Mouse (Mus musculus) mature B cell (primary cell): ENCODE measurements around the gene Gm20605.

Experiments used
- in situ Hi-C: fragments of 300-500 bp; cut with MboI; formaldehyde crosslinking; loops from 2 replicates; pipeline ENCODE4 v1.14.3; 2019

Gm20605 gene

DNA sequence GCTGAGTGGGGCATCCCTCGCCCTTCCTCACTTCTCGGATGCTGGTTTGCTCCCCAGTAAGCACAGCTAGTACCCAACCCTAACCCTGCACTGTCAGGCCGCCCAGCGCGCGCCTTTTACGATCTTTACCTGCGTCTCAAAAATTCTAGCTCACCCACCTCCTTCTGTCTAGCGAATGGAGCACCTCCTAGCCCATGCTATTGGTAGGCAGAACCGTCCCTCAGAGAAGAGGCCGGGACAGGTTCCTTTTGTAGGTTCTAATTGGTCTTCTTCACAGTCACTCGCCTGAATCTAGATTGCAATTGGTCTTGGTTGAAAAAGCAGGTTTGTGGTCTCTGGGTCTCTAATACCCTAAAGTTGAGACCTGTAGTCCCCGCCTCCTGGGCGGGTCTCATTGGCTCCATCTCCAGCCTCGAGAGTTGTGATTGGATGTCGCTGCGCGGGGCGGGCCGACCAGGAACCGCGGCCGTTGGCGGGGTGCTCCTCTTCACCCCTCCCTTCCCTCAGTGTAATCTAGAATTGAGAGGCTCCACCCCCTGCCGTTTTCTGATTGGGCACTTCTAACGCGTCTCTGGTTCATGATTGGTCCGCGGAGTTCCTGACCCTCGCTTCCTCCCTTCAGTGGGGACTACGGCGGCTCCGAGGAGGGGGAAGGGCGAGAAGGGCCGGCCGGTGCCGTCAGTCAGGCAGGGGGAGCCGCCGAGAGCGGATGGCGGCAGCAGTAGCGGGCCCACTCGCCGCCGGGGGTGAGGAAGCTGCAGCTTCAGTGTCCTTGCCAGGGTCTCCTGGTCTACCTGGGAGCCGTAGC, at the start of gene Gm20605, which contains the start of the genes Fbxo24 and Lrch4:
Gm20605 (plus strand) TSS at position 678 of the 808 bp plus-strand sequence.
Fbxo24 (minus strand) TSS at position 505 of the 808 bp plus-strand sequence.
Lrch4 (plus strand) TSS at position 624 of the 808 bp plus-strand sequence.
- in situ Hi-C loops, result no loop called here

DNA sequence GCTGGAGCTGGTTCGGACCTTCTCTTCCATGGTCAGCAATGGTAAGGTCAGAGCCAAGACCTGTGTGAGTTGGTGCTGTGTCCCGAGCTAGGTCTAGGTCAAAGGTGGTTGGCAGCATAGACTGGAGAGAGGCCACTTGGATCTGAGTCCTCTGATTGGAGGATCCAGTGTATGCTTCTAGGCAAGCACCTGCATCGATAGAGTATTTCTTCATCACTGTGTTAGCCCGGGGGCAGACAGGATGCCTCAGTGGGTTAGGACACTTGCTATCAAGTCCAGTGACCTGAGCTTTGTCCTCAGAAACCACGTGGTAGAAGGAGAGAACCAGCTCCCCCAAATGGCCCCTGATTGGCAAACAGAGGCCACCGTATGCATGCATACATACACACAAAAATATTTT, 48.7 kb upstream of the Gm20605 start:
- in situ Hi-C loops, result no loop called here

DNA sequence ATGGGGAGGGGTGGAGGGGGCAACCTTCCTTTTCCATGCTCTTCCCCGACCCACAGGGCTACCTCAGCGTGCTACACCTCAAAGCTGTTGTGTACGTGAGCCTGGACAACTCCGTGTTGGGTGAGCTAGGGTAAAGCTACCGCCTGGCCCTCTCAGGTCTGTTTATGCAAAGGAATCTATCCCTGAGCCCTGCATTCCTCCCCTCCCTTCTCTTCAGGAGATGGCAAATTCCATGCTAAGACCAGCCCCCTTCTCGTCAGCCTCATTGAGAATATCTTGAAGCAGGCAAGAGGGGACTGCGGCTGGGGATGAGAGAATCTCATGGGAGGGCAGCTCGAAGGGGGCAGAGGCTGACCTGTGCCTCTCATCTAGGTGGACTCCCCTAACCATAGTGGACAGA, 46.3 kb upstream of the Gm20605 start:
- in situ Hi-C loops, result no loop called here

DNA sequence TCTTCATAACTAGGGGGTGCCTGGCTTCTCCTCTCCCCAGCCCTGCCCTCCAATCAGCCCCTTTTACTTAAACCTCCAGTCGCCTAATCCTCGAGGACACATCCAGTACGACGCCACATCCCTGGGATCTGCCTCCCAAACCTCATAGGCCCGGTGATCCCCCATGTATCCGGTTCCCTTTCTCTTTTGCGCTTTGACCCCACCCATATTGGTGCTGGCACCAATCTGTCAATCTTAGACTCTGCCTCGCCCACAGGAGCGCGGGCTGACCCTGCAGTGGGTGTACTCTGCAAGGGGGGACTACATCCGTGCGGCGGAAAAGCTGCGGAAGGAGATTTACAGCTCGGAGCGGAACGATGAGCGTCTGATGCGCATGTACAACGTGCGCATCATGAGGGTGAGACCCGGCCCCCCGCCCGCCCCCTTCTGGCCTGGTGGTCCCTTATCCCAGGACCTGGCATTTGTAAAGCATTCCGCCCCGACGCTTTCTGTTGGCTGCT, 45.3 kb upstream of the Gm20605 start:
- in situ Hi-C loops, result no loop called here

GRCm38 (mm10) chr5:137584976-137585375, 44.0 kb upstream of the Gm20605 start:
- in situ Hi-C loops, result no loop called here

GRCm38 (mm10) chr5:137590507-137590906, 38.5 kb upstream of the Gm20605 start:
- in situ Hi-C loops, result no loop called here

DNA sequence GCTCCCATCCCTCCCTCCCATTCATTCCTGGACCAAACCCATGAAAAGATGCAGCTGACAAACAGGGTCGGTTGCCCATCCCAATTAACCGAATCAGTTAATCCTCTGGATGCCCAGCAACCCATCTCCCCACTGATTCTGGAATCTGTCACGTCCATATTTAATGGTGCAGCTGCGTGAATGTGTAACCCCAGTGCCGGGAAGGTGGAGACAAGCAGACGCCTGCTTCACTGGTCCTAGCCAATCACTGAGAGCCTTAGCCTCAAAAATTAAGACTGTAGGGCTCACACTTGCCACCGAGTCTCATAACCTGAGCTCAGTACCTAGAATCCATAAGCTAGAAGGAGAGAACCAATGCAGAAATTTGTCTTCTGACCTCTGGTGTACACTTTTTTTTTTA, 33.1 kb upstream of the Gm20605 start:
- in situ Hi-C loops, result no loop called here

GRCm38 (mm10) chr5:137596601-137597261, 32.2 kb upstream of the Gm20605 start:
- in situ Hi-C loops, result no loop called here

DNA sequence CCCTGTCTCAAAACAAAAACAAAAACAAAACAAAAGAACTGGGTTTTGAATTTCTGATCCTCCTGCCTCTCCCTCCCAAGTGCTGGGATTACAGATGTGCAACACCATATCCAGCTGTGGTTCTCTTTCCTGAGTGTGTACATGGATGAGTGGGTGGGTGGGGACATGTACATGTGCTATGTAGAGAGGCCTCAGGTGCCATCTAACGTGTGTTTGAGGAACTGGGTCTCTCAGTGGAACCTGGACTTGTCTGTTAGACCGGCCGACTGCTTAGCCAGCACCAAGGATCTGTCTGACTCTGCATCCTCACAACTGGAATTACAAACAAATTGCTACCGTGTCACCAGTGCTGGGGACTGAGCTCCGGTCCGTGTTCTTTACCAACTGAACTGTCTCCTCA, 31.4 kb upstream of the Gm20605 start:
- in situ Hi-C loops, result no loop called here

DNA sequence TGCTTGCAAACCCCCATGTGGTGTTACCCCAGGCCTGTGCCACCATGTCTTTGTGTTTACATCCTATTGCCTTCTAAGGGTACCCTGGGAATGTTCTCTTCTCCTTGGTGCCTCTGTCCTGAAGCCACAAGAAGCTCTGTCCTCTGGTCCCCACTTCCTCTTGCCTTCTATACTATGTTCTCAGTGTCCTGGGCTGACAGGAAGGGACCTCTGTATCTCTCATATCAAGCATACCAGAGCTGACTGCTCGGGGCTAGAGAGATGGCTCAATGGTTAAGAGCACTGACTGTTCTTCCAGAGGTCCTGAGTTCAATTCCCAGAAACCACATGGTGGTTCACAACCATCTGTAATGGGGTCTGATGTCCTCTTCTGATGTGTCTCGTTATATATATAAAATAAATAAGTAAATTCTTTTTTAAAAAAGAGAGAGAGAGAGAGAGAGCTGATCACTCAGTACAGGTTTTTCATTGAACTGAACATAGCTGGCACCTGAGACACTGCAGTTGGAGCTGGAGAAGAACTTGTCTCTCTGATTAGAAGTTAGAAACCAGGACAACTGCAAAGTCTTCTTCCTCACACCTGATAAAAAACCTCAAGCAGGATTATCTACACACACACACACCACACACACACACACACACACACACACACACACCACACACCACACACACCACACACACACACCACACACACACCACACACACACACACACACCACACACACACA, 30.7 kb upstream of the Gm20605 start:
- in situ Hi-C loops, result no loop called here

DNA sequence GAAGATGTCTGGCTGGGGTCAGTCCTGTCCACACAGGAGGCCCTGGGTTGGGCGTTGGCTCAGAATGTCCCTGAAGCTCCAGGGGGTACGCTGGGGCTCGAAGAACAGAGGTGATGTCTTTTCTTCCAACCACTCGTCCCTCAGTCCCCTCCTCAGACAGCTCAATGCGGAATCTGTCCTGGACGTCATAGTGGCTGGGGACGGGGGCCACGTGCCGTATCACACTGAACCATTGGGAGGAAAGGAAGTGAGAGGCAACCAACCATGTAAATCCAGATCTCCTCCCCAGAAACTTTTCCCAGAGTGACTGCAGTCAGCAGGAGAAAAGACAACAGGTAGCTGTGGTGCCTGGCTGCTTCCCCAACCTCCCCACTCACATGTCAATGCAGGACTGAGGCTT, 29.4 kb upstream of the Gm20605 start:
- in situ Hi-C loops, result no loop called here

DNA sequence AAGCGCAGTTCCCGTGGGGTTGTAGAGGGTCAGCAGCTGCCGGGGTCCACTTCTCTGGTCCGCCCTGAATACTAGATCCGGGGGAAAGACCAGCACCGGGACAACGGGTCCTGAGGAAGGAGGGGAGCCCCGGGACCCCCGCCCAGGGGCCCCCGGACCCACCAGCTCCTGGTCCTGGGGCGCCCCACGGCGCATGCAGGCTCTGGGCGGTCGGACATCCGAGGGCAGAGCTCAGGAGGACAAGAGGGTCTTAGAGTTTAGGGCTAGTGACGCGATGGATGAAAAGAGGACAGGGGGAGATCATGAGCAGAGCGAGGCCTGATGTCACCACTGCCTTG, 28.7 kb upstream of the Gm20605 start:
- in situ Hi-C loops, result no loop called here

DNA sequence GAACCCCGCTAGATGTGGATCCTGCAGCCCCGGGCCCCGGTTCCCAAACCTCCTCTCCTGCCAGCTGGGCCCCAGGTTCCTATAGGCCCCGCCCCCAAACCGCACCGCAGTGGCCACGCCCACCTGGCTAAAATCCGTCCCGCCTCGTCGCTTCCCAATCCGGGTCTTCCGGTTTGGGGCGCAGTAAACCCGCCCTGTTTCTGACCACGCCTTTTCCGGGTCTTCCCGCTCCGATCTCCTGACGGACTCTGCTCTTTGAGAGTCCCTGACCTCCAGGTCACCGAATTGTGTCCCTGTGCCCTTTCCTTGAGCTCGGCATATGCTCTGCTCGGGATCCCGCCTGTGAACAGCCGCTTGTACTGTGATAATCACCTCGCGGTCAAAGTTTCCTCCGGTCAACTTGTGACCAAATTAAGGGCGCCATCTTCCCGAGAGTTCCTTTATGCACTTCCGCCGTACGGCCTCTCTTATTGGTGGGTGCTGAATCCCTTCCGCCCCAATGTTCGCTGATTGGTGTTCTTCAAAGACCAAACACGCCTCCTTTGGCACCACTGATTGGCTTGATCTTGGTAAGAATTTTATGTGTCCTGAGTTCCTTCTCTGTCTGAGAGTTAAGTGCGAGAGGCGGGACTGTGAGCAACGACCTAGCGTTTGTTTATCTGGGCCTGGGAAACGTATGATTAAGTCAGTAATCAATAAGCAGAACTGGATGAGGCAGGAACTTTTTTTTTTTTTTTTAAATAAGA, 28.2 kb upstream of the Gm20605 start, which contains the start of gene Mospd3:
Mospd3 (minus strand) TSS at position 440 of the 746 bp plus-strand sequence.
- in situ Hi-C loops, result no loop called here

GRCm38 (mm10) chr5:137601365-137601729, 27.6 kb upstream of the Gm20605 start:
- in situ Hi-C loops, result no loop called here

- in situ Hi-C loops, result no loop called here
Measured at GRCm38 (mm10) chr5:137607860-137608653, 20.9 kb upstream of the Gm20605 start.

GRCm38 (mm10) chr5:137608654-137609190, 20.3 kb upstream of the Gm20605 start:
- in situ Hi-C loops, result no loop called here

- in situ Hi-C loops, result no loop called here
Measured at GRCm38 (mm10) chr5:137609292-137609691, 19.7 kb upstream of the Gm20605 start.

GRCm38 (mm10) chr5:137610056-137610455, 18.9 kb upstream of the Gm20605 start:
- in situ Hi-C loops, result no loop called here

- in situ Hi-C loops, result no loop called here
Measured at GRCm38 (mm10) chr5:137610548-137611244, 18.3 kb upstream of the Gm20605 start.

DNA sequence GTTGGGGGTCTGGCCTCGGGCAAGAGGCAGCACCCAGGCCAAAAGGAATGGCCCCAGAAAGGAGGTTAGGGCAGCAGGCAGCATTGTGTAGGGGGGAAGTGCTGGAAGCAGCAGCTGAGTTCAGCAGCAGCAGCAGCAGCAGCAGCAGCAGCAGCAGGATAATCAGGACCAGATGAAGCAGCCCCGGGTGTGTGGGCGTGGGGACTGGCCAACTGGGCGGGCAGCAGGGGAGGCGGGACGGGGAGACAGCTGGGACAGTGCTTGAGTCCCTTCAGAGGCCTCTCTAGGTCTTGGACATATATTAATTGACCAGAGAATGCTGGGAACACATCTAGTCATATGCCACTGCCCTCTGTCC, 17.8 kb upstream of the Gm20605 start:
- in situ Hi-C loops, result no loop called here
